Mouse (Mus musculus): ENCODE data around the gene Azin2. TPM values are rescaled to one million over a fixed set of nuclear protein-coding genes. Genes with fewer than 3 reads are reported as not detected.

The Azin2 gene
- polyA plus RNA-seq, 1 experiment from 2014 or later: 4.7 TPM

DNA sequence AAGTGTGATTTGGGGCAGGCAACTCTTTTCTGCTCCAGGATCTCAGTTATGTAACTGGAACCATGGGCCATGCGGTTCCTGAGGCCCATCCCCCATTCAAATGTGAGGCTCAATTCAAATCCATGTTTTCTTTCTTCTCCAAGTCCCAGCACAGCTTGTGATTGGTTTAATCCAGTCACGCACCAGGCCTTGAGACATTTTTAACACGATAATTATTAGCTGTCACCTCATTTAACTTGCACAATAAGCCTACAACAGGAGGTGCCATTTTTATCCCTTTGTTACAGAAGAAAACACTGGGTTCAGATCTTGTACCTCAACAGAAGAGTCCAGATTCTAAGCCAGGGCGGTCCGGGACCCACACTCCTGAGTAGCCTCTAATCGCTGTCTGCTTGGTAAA, 44.5 kb downstream of the Azin2 start:
- H3K27ac ChIP-seq: no peak overlapping the region
- no peak overlapping the region for H3K4me3 ChIP-seq
- H3K36me3 ChIP-seq: no peaks in the 10 kb centered on the region
- 84% methylated on average over 6 of the region's 6 CpGs for WGBS
- H3K9me3 ChIP-seq: no peaks in the 10 kb centered on the region
- no peak for DNase-seq (ENCODE audit: low spot score)
- peaks cover 13% of the 10 kb centered on the region; the same call in 1 of the 2 replicates for H3K4me1 ChIP-seq
- peaks cover 7% of the 10 kb centered on the region; the same call in 1 of the 2 replicates for H3K27me3 ChIP-seq (ENCODE audit: insufficient read depth, poor library complexity, severe bottlenecking)

- 64% methylated on average over 3 of the region's 3 CpGs for WGBS
- peaks cover 13% of the 10 kb centered on the region; the same call in 1 of the 2 replicates for H3K4me1 ChIP-seq
- no peaks in the 10 kb centered on the region for H3K9me3 ChIP-seq
- DNase-seq (ENCODE audit: low spot score): no peak
- no peaks in the 10 kb centered on the region for H3K36me3 ChIP-seq
- H3K4me3 ChIP-seq: no peak overlapping the region
- peaks cover 7% of the 10 kb centered on the region; the same call in 1 of the 2 replicates for H3K27me3 ChIP-seq (ENCODE audit: insufficient read depth, poor library complexity, severe bottlenecking)
- H3K27ac ChIP-seq: no peak overlapping the region
Observed at GRCm38 (mm10) chr4:128917119-128917518, 45.1 kb downstream of the Azin2 start.

GRCm38 (mm10) chr4:128913794-128914193, 48.4 kb downstream of the Azin2 start:
- H3K9me3 ChIP-seq: no peaks in the 10 kb centered on the region
- no peak for DNase-seq (ENCODE audit: low spot score)
- WGBS: 19% methylated on average over 4 of the region's 4 CpGs
- H3K4me1 ChIP-seq: peaks cover 10% of the 10 kb centered on the region
- H3K27ac ChIP-seq: no peak overlapping the region
- peaks cover 14% of the 10 kb centered on the region for H3K27me3 ChIP-seq (ENCODE audit: insufficient read depth, poor library complexity, severe bottlenecking)
- peaks cover 9% of the 10 kb centered on the region; the same call in 1 of the 2 replicates for H3K36me3 ChIP-seq
- no peak overlapping the region for H3K4me3 ChIP-seq

DNA sequence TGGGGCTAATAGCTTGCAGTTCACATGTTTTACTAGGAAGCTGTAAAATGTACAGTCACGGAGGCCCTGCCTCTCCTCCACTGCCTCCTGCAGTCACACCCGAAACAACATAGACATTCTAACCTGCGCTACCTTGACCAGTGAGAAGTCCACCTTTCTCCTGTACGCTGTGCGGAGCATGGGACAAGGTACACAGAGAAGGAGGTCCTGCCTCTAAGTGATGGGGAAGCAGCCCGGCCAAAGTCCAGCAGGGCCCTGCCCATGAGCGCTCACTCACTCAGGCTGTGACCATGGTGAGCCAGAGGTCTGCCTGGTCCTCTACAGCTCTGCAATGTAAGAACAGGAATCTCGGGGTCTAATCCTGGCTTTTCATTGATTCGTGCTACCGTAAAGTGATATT, 50.2 kb downstream of the Azin2 start:
- H3K9me3 ChIP-seq: no peaks in the 10 kb centered on the region
- H3K27ac ChIP-seq: no peak overlapping the region
- H3K27me3 ChIP-seq (ENCODE audit: insufficient read depth, poor library complexity, severe bottlenecking): peaks cover 19% of the 10 kb centered on the region
- DNase-seq (ENCODE audit: low spot score): no peak
- peaks cover 10% of the 10 kb centered on the region for H3K4me1 ChIP-seq
- WGBS: 90% methylated on average over 10 of the region's 10 CpGs
- H3K36me3 ChIP-seq: peaks cover 9% of the 10 kb centered on the region; the same call in 1 of the 2 replicates
- H3K4me3 ChIP-seq: no peak overlapping the region

DNA sequence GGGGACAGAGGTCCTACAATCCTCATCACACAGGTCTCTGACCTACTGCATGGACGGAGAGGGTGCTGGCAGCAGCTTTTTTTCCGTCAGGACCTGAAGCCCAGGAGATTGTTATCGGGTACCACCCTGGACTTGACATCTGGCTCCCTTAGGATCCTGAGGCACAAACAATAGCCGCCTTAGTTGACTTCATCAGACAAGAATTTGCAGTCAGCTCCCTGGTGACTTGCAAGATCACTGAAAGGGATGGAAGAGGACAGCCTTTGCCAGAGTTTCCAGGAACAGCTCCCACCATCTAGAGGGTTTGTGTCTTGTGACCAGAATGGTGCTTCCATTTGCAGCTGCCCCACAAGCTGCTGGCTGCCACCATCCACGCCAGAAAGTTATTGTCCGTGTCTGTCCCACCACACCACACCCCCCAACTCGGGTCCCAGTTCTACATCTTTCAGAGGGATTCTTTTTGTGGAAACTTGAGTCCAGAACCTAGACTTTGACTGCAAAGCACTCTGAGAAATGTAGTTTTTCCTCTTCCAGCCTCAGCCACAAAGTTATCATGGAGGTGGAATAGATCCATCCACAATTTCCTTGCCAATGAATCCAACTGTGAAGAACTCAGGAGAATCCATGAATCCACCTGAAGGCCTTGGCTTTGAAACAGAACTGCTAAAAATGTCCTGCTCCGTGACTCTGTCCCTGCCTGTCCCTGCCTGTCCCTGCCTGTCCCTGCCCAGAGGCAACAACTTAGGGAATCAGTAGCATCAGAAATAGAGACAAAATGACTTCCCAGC, 51.8 kb downstream of the Azin2 start:
- Histone ChIP-seq H3K27ac (no peak overlapping the region), H3K4me1 (peaks cover 17% of the 10 kb centered on the region), H3K9me3 (no peaks in the 10 kb centered on the region), H3K27me3 (ENCODE audit: insufficient read depth, poor library complexity, severe bottlenecking) (peaks cover 24% of the 10 kb centered on the region), H3K36me3 (peaks cover 9% of the 10 kb centered on the region; the same call in 1 of the 2 replicates), H3K4me3 (no peak overlapping the region)
- DNase-seq (ENCODE audit: low spot score): no peak
- 61% methylated on average over 8 of the region's 8 CpGs for WGBS

- Histone ChIP-seq H3K4me1 (peaks cover 27% of the 10 kb centered on the region), H3K27me3 (ENCODE audit: insufficient read depth, poor library complexity, severe bottlenecking) (peaks cover 24% of the 10 kb centered on the region), H3K36me3 (peaks cover 9% of the 10 kb centered on the region; the same call in 1 of the 2 replicates), H3K27ac (no peak overlapping the region), H3K4me3 (no peak overlapping the region), H3K9me3 (no peaks in the 10 kb centered on the region)
- DNase-seq (ENCODE audit: low spot score): no peak
- WGBS: 86% methylated on average over 14 of the region's 14 CpGs
Observed at GRCm38 (mm10) chr4:128909378-128909831, 52.8 kb downstream of the Azin2 start.

- no peak for DNase-seq (ENCODE audit: low spot score)
- Histone ChIP-seq H3K36me3 (peaks cover 12% of the 10 kb centered on the region; the same call in 1 of the 2 replicates), H3K4me1 (peaks cover 33% of the 10 kb centered on the region), H3K9me3 (no peaks in the 10 kb centered on the region), H3K27me3 (ENCODE audit: insufficient read depth, poor library complexity, severe bottlenecking) (peaks cover 24% of the 10 kb centered on the region), H3K4me3 (no peak overlapping the region), H3K27ac (no peak overlapping the region)
- WGBS: 63% methylated on average over 24 of the region's 24 CpGs
Observed at GRCm38 (mm10) chr4:128908586-128909377, 53.5 kb downstream of the Azin2 start.

DNA sequence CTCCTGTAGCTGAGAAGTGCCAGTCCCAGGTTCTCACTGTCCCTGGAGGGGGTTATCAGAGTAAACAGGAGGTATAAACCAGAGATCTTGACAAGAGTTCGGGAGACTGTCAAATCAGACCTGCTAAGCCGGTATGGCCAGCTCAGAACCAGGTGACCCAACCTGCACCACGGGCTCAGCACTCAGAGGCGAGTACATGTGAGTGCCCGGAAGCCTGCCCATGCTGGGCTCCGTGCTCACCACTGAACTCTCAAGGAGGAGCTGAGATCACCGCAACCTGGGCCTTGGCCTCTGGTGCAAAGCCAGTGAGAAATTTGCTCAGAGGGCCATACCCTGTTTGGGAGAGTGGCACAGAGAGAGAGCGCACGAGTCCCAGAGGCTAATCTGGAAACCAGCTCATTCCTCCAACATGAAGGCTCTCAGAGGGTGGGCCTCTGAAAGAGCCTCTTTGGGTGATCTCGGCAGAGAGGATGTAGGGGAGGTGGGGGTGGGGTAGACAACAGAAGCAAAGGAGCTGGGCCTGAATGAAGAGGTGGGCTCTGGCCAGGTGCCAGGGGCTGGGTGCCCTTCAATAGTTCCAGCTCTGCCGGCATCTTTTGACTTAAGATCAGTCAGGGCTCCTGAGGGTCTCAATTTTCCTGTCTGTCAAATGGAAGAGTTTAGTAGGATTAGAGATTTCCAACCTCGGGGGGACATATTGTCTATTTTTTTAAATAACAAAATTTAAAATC, 54.8 kb downstream of the Azin2 start:
- H3K4me1 ChIP-seq: peaks cover 32% of the 10 kb centered on the region
- no peak overlapping the region for H3K27ac ChIP-seq
- no peaks in the 10 kb centered on the region for H3K9me3 ChIP-seq
- no peak overlapping the region for H3K4me3 ChIP-seq
- DNase-seq (ENCODE audit: low spot score): no peak
- 59% methylated on average over 12 of the region's 12 CpGs for WGBS
- H3K27me3 ChIP-seq (ENCODE audit: insufficient read depth, poor library complexity, severe bottlenecking): peaks cover 20% of the 10 kb centered on the region
- H3K36me3 ChIP-seq: peaks cover 21% of the 10 kb centered on the region

GRCm38 (mm10) chr4:128906757-128907156, 55.5 kb downstream of the Azin2 start:
- Histone ChIP-seq H3K27ac (no peak overlapping the region; the same call in 1 of the 2 replicates), H3K27me3 (ENCODE audit: insufficient read depth, poor library complexity, severe bottlenecking) (peaks cover 20% of the 10 kb centered on the region), H3K4me3 (no peak overlapping the region), H3K9me3 (no peaks in the 10 kb centered on the region), H3K36me3 (peaks cover 23% of the 10 kb centered on the region), H3K4me1 (peaks cover 32% of the 10 kb centered on the region)
- no peak for DNase-seq (ENCODE audit: low spot score)
- WGBS: 62% methylated on average over 8 of the region's 8 CpGs

GRCm38 (mm10) chr4:128905251-128905650, 57.0 kb downstream of the Azin2 start:
- H3K27me3 ChIP-seq (ENCODE audit: insufficient read depth, poor library complexity, severe bottlenecking): peaks cover 20% of the 10 kb centered on the region
- H3K9me3 ChIP-seq: no peaks in the 10 kb centered on the region
- H3K27ac ChIP-seq: peak overlapping the region; percentile 57
- WGBS: 27% methylated on average over 8 of the region's 8 CpGs
- no peak overlapping the region for H3K4me3 ChIP-seq
- no peak for DNase-seq (ENCODE audit: low spot score)
- peaks cover 23% of the 10 kb centered on the region for H3K36me3 ChIP-seq
- peaks cover 36% of the 10 kb centered on the region for H3K4me1 ChIP-seq

GRCm38 (mm10) chr4:128904035-128904800, 58.0 kb downstream of the Azin2 start:
- Histone ChIP-seq H3K4me3 (no peak overlapping the region), H3K27ac (peak overlapping the region; percentile 30)
- no peak for DNase-seq (ENCODE audit: low spot score)

GRCm38 (mm10) chr4:128902390-128902789, 59.9 kb downstream of the Azin2 start:
- Histone ChIP-seq H3K4me3 (no peak overlapping the region), H3K36me3 (peaks cover 14% of the 10 kb centered on the region), H3K27ac (no peak overlapping the region), H3K9me3 (no peaks in the 10 kb centered on the region), H3K4me1 (peaks cover 59% of the 10 kb centered on the region), H3K27me3 (ENCODE audit: insufficient read depth, poor library complexity, severe bottlenecking) (peaks cover 8% of the 10 kb centered on the region; the same call in 1 of the 2 replicates)
- 80% methylated on average over 8 of the region's 8 CpGs for whole genome bisulfite sequencing
- no peak for DNase-seq (ENCODE audit: low spot score)

More at GRCm38 (mm10) chr4:128904035-128904800, 58.0 kb downstream of the Azin2 start:
- H3K9me3 ChIP-seq: no peaks in the 10 kb centered on the region
- H3K4me1 ChIP-seq: peaks cover 46% of the 10 kb centered on the region
- whole genome bisulfite sequencing: 57% methylated on average over 8 of the region's 8 CpGs
- H3K27me3 ChIP-seq (ENCODE audit: insufficient read depth, poor library complexity, severe bottlenecking): peaks cover 14% of the 10 kb centered on the region
- peaks cover 15% of the 10 kb centered on the region for H3K36me3 ChIP-seq

Measured in heart, embryonic 10.5 days (tissue).